Mouse (Mus musculus): Measurements from ENCODE around the gene Arf1.

The Arf1 gene

DNA sequence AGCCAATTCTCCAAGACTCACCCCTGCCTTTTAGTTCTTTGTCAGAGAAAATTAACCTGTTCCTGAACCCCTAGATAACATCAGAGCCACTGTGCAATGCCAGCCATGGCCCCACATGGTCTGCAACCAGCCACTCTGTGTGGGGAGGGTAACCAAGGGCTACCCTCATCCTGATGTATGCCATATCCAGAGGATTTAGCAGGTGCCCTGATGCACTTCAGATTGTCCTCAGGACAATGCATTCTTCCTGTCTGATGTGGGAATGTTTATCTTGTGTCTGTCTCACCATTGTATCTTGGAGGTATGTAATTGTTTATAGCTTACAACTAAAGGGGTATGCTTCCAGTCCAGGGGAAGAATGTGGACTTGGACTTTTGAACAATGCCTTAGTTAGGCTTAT is 31.8 kb downstream of the Arf1 start:
- DNase-seq (ENCODE audit: inconsistent age in 2 of 2, low spot score in 1 of 2): no peak

DNA sequence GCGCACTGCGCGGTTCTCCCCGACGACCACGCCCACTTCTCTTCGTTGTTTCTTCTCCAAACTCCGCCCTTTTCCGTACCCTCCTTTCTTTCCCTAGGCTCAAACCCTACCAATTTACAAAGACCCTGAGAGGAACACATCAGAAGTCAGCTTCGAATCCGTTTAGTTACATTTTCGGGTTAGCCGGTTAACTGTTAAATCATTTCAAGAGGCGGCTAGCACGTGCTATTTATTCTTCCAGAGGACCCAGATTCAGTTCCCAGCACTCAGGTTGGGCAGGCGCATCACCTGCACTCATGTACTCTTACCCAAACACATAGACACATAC is 36.0 kb downstream of the Arf1 start, which contains the start of gene Guk1:
TSS of gene Guk1 (minus strand) at position 154 of the 328 bp plus-strand sequence.
- no peak for DNase-seq (ENCODE audit: inconsistent age in 2 of 2, low spot score in 1 of 2)

GRCm38 (mm10) chr11:59191231-59192058 is 36.6 kb downstream of the Arf1 start:
- DNase-seq (ENCODE audit: inconsistent age in 2 of 2, low spot score in 1 of 2): peak; percentile 95 to 97

GRCm38 (mm10) chr11:59187706-59188105 is 40.4 kb downstream of the Arf1 start:
- no peak for DNase-seq (ENCODE audit: inconsistent age in 2 of 2, low spot score in 1 of 2)

DNA sequence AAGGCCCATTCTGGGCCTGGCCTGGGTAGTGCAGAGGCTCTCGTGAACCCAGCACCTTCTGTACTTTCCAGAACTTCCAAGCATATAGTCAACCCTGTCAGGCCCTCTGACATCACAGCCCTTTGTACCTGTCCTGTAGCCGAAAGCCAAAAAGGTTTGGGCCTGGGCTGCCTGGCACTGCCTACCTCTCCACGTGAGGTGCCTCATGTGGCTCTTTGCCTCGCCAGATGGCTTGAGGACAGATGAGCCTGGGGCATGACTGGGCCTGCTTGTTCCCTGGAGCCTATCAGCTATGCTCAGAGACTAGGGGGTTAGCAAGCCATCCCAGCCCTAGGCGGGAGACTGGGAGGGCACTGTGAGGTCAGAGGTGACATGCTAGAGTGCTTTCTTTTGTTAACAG is 42.6 kb downstream of the Arf1 start:
- DNase-seq (ENCODE audit: inconsistent age in 2 of 2, low spot score in 1 of 2): no peak

DNA sequence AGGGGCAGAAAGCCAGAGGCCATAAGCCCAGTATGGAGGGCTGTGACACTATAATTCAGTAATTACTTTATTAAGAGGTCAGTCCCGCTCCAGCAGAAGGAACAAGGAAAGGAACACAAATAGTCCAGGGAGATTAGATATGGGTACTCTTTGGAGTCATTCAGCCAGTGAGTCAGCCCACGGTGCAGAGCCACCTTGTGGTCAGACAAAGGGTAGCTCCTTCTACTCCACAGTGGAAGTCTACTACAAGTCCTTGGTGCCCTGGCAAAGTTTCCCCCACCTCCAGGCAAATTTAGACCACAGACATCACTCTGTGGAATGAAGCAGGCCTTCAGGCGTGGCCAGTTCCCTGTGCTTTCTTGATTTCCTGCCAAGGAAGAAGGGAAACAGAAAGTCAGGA is 44.2 kb downstream of the Arf1 start:
- peak; percentile 76 to 85 for DNase-seq (ENCODE audit: inconsistent age in 2 of 2, low spot score in 1 of 2)

- peak; percentile 75 to 79 for DNase-seq (ENCODE audit: inconsistent age in 2 of 2, low spot score in 1 of 2)
These were observed 45.2 kb downstream of the Arf1 start, which contains the start of gene Gjc2 for GRCm38 (mm10) chr11:59182864-59183331. Gene Gjc2, minus strand, starts transcription at chr11:59183213.

DNA sequence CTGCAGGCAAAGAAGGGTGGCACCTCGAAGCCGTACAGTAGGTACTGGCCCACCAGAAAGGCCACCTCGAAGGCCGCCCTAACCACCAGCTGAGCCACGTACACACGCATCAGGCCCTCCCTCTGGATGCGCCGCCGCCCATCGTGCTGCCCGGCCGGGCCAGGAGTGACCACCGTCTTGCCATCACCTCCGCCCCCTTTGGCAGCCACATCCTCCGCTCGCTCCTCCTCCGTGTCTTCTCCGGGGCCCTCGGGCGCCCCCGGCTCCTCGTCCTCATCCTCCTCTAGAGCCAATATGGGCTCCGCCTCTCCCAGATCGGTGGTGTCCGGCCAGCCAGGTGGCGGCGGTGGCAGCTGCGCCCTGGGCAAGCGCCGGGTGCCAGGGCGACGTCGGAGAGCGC is 51.1 kb downstream of the Arf1 start:
- DNase-seq (ENCODE audit: inconsistent age in 2 of 2, low spot score in 1 of 2): no peak

- no peak for DNase-seq (ENCODE audit: inconsistent age in 2 of 2, low spot score in 1 of 2)
These were observed 51.6 kb downstream of the Arf1 start for GRCm38 (mm10) chr11:59176475-59176874.

DNA sequence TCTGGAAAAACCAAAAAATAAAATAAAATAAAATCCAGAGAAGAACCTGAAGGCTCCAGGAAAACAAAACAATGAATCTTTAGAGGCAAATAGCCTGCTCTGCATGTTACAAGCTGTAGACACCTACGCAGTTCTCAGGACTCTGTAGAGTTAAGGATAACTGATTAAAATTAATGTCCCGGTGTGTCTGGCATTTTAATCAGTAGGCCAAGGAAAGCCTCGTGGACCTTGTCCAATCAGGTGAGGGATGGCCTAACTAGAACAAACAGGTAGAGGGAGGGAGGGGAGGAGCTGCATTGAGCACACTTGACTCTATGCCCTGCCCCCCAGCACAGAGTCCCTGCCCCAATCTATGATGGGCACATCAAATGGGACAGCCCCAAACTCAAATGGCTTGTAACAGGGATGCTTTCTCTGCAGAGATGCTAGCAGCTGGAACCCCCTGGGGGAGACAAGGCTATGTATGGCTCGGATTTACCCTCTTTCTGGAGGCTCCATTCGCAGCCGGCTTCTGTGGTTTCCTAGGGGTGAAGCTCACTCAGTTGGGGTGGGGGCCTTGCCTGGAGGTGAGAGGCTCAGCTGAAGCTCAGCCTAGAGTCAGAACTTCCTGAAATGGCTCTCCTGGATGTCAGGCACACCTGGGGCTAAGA is 53.8 kb downstream of the Arf1 start:
- no peak for DNase-seq (ENCODE audit: inconsistent age in 2 of 2, low spot score in 1 of 2)

DNA sequence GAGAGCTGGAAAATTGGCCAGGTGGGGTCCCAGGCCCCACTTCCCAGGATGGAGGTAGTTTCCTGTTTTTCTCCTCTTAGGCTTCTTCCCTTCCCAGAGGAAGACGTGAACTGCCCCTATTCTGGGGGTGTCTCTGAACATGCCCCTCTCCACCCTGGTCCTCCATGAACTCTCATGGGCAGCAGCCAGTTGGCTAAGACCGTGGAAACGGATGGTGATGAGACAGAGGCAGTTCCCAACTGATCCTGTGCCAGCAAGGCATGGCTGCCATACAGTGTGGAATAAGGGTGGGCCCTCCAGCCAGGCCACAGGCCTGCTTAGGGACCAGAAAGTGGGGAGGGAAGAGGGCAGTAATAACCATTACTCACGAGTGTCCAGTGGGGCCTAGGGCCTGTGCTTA is 57.5 kb downstream of the Arf1 start:
- no peak for DNase-seq (ENCODE audit: inconsistent age in 2 of 2, low spot score in 1 of 2)

DNA sequence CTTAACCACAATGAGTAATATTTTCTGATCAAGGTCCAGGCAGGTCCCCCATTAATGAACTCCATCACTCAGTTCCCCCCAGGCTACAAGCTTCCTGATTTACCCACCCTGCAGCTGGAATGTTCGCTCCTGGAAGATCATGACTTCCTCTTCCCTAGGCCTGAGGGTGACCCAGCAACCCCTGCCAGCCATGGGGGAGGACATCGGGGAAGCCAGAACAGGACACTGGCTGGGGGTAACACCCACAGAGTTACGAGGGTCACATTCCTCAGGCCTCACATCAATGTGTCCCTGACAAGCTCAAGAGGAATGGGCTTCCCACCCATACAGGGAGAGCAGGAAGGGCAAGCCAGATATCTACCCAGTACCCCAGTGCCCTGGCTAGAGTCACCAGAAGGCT is 58.3 kb downstream of the Arf1 start:
- DNase-seq (ENCODE audit: inconsistent age in 2 of 2, low spot score in 1 of 2): no peak

DNA sequence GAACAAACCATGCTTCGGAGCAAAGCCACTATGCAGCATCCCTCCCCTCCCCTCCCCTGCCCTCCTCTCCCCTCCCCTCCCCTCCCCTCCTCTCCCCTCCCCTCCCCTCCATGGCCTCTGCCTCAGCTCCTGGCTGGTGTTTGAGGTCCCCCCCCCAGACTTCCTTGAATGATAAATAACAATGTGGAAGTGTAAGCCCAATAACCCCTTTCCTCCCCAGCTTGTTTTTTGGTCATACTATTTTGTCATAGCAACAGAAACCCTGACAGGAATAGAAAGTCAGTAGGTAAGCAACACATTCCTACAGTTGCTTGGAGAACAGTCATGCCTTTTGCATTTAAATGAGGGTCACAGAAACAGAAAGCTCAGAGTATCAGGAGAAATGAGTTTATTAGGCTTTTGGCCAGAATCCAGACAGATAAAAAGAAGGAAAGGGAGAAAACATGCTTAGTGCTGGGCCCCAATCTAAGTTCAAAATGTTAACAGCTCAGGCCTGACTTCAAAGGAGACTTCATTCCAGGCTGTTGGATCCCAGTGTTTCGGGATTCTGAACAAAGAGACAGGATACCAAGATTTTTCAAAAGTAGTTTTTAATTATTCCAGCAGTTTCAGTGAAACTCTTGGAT is 62.3 kb downstream of the Arf1 start:
- no peak for DNase-seq (ENCODE audit: inconsistent age in 2 of 2, low spot score in 1 of 2)

DNA sequence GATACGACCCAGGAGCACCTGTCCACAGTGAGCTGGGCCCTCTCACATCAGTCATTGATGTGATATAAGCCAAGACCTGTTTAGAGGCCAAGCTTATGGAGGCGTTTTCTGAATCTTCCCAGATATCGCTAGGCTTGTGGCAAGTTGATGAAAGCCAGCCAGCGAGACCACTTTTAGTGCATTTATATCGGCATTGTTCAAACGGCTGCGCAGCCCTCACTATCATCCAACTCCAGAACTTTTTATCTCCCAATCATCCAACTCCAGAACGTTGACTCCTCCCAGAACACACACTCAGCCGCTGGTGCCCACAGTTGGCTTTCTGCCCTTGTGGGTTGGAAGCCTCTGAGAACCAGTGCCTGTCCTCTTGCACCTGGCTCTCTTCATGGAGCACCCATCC is 63.7 kb downstream of the Arf1 start:
- no peak for DNase-seq (ENCODE audit: inconsistent age in 2 of 2, low spot score in 1 of 2)

GRCm38 (mm10) chr11:59163255-59164236 is 64.5 kb downstream of the Arf1 start, which contains the start of gene Iba57:
Gene Iba57, minus strand, starts transcription at chr11:59163739.
- peak; percentile 99 for DNase-seq (ENCODE audit: inconsistent age in 2 of 2, low spot score in 1 of 2)

DNA sequence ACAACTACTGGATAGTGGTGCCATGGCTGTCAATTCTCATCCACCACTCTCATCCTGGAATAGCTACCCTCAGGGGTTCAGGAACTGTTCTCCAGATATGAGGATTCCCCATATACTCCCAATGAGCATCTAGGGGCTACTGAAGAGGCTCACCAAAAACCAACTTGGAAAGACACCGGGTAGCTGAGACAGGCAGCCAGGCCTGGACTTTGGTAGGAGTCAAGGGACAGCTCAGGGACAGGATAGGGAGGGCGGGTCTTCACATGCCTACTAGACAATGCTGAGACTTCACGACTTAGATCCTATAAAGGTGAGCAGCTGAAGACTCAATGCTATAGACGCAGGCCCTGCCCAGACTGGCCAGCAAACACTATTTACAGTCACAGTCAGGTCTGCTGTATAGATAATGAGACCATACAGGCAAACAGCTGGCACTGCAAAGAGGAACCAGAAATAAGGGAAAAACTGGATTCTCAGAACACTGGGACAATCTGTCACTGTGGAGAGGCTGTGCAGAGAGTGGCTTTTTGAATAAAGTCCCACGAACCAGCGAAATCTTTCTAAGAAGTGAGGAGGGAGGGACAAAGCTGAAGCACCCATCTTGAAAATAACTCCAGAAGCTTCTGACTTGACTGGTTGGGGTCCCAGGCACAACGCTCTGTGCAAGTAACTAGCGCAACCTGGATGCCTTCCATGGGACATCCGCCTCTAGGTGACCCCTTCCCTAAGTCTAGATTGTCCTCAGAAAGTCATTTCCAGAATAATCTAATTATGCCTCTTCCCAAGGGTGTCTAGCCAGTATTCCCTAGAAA is 65.4 kb downstream of the Arf1 start:
- DNase-seq (ENCODE audit: inconsistent age in 2 of 2, low spot score in 1 of 2): no peak
